Mouse (Mus musculus) liver, adult 2 months (tissue): ENCODE data around the gene D430041D05Rik.

Source experiments
- CTCF ChIP-seq: fragments of 200-500 bp; IDR thresholded peaks from 2 replicates; pipeline ENCODE4 v1.5.1; 2011; ENCODE audit warnings: low read depth, low read length, control low read depth
- POLR2A ChIP-seq: fragments of 200-500 bp; IDR thresholded peaks from 2 replicates; pipeline ENCODE4 v1.6.1; 2011; ENCODE audit warnings: low read length, control low read depth; ENCODE audit not compliant: insufficient read depth; ENCODE audit errors: extremely low read depth

GRCm38 (mm10) chr2:104191723-104192122 lies 219.1 kb downstream of the D430041D05Rik start:
- no peak for TF ChIP-seq POLR2A
- TF ChIP-seq CTCF, result no peak
